Mouse (Mus musculus) ES-E14 (cell line): ENCODE measurements around the gene Dph6.

Experiments used
- CHD2 ChIP-seq: IDR thresholded peaks from 2 replicates; pipeline ENCODE4 v1.6.1; 2014; ENCODE audit warnings: mild to moderate bottlenecking, low read depth, low read length, inconsistent platforms
- MAFK ChIP-seq: IDR thresholded peaks from 2 replicates; pipeline ENCODE4 v1.6.1; 2014; ENCODE audit warnings: mild to moderate bottlenecking, low read depth, low read length, inconsistent platforms; ENCODE audit not compliant: insufficient read depth
- ZC3H11A ChIP-seq: IDR thresholded peaks from 2 replicates; pipeline ENCODE4 v1.6.1; 2012; ENCODE audit warnings: low read depth, mild to moderate bottlenecking, inconsistent platforms, low read length, borderline replicate concordance
- ZNF384 ChIP-seq: IDR thresholded peaks from 2 replicates; pipeline ENCODE4 v1.6.1; 2012; ENCODE audit warnings: low read depth, low read length, inconsistent platforms

GRCm38 (mm10) chr2:114654365-114655239 lies at the start of gene Dph6:
- TF ChIP-seq ZNF384 = no peak
- no peak for TF ChIP-seq ZC3H11A
- TF ChIP-seq MAFK = no peak
- no peak; the same call in 1 of the 2 replicates for TF ChIP-seq CHD2
